Mouse (Mus musculus) megakaryocyte progenitor cell, adult 5-6 weeks (primary cell): ENCODE measurements around the gene Rest. TPM values are rescaled to one million over a fixed set of nuclear protein-coding genes. Genes with fewer than 3 reads are reported as not detected.

Experiments used
- ATAC-seq: replicated peaks from 2 replicates; pipeline ENCODE4 v1.8.0; 2016; ENCODE audit warnings: mild to moderate bottlenecking, moderate TSS enrichment, inconsistent platforms; ENCODE audit not compliant: poor library complexity
- total RNA-seq, 2 experiments: library from RNA; stranded (forward) in 1 of 2; stranded (reverse) in 1 of 2; fragments of 157-497, 149-512 nt in 1 of 2; fragments of 200-1000 nt in 1 of 2; gene quantifications; 2 replicates each; pipeline versions ENCODE4 v1.2.3 to v1.2.4; 2015 to 2017

The Rest gene
- total RNA-seq, 2 experiments from 2014 or later: 28.3 to 43.3 TPM

- no peak for ATAC-seq
Observed at GRCm38 (mm10) chr5:77262105-77262504, 3.2 kb upstream of the Rest start.

GRCm38 (mm10) chr5:77265671-77266065, 377 bp downstream of the Rest start:
- ATAC-seq: peak; percentile 55

GRCm38 (mm10) chr5:77266066-77266885, 985 bp downstream of the Rest start:
- peak; percentile 13 for ATAC-seq

DNA sequence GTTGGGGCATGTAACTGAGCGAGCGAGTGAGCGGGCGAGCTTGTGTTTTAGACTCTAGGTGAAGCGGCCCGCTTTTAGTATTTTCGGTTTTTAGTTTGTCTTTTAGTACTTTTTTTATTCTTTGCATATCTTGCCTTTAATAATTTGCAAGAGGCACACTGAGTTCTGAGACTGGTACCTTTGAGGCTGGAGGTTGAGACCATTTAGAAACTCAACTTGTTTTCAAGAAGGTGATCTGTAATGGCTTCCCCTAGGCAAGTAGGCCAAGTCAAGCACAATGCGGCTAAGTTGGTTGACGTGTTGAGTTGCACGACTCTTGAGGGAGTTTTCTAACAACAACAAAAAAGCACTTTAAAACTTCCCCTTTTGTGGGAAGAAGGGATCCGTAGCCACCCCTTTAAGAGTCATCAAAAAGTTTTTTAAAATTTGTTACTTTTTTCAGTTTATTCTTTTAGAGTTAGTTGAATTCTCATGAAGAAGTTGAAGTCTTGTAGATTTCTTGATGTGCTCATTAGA, 1.7 kb downstream of the Rest start:
- ATAC-seq: peak; percentile 47

DNA sequence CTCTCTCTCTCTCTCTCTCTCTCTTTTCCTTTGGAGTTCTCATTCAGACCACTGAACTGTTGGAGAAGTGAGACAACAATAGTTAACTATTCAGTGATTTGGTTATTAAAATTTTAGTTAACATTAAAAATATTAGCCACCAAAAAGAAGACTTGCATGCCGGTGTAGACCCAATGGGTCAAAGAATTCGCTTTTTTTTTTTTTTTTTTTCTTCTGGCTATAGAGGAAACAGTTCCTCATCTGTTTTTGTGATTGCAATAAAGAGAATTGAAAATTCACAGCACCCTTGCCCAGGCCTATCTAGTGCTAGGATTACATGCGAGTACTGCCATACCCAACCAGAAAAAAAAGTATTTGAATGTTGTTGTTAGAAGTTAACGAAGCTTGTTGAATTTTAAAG, 2.1 kb downstream of the Rest start:
- ATAC-seq: no peak

- no peak for ATAC-seq
Observed at GRCm38 (mm10) chr5:77267957-77268624, 2.8 kb downstream of the Rest start.

GRCm38 (mm10) chr5:77269399-77269798, 4.1 kb downstream of the Rest start:
- no peak for ATAC-seq

- ATAC-seq: peak; percentile 65
Observed at GRCm38 (mm10) chr5:77273151-77273550, 7.9 kb downstream of the Rest start.

GRCm38 (mm10) chr5:77275950-77276349, 10.7 kb downstream of the Rest start:
- peak; percentile 72 for ATAC-seq

DNA sequence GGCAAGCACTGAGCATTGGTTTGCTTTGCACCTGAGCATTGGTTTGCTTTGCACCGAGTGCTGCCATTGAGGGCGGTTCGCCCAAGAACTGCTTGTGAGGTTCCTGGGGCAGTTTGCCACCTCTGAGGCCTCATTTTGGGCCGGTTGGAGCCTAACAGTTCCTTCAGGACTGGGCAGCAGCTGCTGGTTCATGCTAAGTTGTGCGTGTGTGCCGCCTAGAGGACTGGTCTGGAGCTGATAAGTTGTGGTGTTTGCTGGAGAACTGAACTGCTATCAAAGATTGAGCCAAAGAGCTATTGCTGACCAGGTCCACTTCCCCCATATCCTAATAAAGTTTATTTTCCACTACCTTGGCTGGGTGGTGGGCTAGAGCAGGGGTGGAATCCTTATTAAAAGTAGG, 11.9 kb downstream of the Rest start:
- peak; percentile 59 for ATAC-seq

DNA sequence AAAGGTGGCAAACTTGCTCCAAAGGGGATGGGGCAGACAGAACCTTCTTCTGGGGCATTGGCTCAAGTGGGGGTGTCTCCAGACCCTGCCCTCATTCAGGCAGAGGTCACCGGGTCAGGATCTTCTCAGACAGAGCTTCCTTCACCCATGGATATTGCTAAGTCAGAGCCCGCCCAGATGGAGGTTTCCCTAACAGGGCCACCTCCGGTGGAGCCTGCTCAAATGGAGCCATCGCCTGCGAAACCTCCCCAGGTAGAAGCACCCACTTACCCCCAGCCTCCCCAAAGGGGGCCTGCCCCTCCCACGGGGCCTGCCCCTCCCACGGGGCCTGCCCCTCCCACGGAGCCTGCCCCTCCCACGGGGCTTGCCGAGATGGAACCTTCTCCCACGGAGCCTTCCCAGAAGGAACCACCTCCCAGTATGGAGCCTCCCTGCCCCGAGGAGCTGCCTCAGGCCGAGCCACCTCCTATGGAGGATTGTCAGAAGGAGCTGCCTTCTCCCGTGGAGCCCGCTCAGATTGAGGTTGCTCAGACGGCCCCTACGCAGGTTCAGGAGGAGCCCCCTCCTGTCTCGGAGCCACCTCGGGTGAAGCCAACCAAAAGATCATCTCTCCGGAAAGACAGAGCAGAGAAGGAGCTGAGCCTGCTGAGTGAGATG, 16.4 kb downstream of the Rest start:
- no peak for ATAC-seq

DNA sequence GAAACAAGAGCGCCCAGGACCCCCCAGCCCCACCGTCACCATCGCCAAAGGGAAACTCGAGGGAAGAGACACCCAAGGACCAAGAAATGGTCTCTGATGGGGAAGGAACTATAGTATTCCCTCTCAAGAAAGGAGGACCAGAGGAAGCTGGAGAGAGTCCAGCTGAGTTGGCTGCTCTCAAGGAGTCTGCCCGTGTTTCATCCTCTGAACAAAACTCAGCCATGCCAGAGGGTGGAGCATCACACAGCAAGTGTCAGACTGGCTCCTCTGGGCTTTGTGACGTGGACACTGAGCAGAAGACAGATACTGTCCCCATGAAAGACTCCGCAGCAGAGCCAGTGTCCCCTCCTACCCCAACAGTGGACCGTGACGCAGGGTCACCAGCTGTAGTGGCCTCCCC, 17.0 kb downstream of the Rest start:
- ATAC-seq: no peak

DNA sequence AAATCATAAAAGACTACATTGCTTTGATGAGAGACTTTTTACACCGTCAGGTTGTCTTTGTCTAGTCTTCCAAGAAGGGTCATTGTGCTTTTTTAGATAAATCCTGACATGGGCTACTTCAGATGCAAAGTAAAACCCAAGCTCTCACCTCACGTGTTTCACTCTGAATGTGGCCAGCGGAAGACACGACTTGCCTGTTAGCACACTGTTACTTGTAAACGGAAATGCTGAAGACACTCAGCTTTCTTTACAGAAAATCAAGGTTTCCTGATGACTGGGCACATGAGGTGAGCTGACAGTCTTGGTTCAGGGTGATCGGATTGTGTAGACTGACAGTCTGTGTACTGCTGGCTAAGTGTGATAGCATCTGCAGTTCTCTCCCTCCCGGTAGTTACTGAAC, 20.4 kb downstream of the Rest start:
- ATAC-seq: no peak

DNA sequence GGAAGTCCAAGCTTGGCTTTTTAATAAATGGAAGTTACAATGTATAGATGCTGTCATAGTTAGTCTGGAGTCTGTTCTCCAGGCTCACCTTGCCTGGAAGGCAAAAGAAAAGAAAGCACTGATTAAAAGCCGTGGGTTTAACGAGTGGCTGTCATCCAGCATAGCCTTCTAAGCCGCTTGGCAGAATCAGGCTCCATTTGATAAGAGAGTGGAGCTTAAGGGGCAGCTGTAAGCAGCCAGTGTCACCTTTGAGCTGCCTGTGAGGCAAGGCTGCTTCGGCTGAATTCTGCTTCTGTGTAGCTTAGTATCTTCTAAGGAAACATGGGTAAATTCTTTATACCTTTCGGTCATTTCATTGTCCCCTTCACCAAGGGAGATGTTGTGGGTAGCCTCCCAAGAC, 21.6 kb downstream of the Rest start:
- no peak for ATAC-seq

GRCm38 (mm10) chr5:77287901-77288300, 22.6 kb downstream of the Rest start:
- no peak for ATAC-seq

- no peak for ATAC-seq
Observed at GRCm38 (mm10) chr5:77289686-77290085, 24.4 kb downstream of the Rest start.

DNA sequence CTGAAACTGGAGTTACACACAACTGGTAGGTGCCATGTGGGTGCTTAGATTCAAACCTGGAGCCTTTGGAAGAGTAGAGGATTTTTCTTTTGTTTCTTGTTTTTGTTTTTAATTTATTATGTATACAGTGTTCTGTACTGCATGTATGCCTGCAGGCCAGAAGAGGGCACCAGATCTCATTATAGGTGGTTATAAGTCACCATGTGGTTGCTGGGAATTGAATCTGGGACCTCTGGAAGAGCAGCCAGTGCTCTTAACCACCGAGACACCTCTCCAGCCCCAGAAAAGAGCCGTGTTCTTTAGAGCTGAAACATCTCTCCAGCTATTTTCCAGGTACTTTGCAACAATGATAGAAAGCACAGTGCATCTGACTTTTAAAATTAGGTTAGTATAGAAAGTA, 25.3 kb downstream of the Rest start:
- no peak for ATAC-seq

GRCm38 (mm10) chr5:77292803-77293522, 27.7 kb downstream of the Rest start:
- ATAC-seq: peak; percentile 98

DNA sequence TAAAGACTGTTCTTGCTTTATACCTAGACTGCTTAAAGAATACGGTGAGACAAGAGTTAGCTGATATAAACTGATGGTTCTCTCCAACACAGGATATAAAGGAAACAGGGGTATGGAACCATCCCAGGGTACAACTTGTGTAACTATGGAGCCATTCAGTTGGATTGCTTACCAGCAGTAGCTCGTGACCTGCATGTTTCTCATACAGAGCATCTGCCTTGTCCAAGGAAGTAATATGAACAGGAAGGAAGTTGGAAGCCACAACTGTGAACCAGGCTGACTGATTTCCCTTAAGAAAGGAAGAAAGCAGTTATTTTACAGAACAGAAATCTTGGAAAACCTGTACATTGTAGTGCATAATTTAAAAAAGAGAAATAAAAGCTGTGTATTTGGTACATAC, 34.2 kb downstream of the Rest start:
- no peak for ATAC-seq

DNA sequence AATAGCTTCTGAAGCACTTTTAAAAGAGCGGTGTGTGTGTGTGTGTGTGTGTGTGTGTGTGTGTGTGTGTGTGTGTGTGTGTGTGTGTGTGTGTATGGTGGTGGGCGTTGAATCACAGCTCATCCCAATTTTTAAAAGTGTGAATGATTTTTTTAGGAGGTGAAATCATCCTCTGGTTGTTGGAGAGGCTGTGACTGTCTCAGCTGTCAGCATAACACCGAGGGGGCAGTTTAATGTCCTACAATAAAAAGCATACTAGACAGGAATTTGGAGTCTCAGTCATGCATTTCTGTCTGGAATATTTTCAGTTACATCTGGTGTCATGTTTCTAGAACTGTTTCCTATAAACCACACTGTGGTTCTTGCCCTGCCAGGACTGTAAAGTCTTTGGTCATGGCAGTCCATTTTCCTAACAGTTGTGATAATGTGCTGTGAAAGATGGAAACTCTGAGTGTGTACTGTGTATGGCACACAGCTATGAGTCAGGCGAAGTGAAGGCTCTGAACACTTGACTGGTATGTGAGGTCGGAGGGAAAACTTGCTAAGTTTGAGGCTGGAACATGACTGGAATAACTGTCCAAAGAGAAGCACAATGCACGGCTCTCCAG, 36.1 kb downstream of the Rest start:
- no peak for ATAC-seq
